Mouse (Mus musculus): ENCODE data around the gene Il17d. TPM values are rescaled to one million over a fixed set of nuclear protein-coding genes. Genes with fewer than 3 reads are reported as not detected.

Il17d gene
- polyA plus RNA-seq, 1 experiment from 2014 or later, result 1.2 TPM

Other genes with a start within 250 kb of the Il17d start
- gene Cryl1, start 126.2 kb upstream of the Il17d start, polyA plus RNA-seq (2015; fragmentation: Nextera tagmentation; extraction: Ambion mirVana), result 43.2 and 43.8 TPM in 2 replicates
- 9.9 and 11.0 TPM in 2 replicates for gene Ift88, start 100.7 kb upstream of the Il17d start, polyA plus RNA-seq (2015; fragmentation: Nextera tagmentation; extraction: Ambion mirVana)
- 100 and 117 TPM in 2 replicates for gene Eef1akmt1, start 46.8 kb downstream of the Il17d start, polyA plus RNA-seq (2015; fragmentation: Nextera tagmentation; extraction: Ambion mirVana)
- 14.0 and 19.6 TPM in 2 replicates for gene Xpo4, start 140.7 kb downstream of the Il17d start, polyA plus RNA-seq (2015; fragmentation: Nextera tagmentation; extraction: Ambion mirVana)
- not detected in 2 replicates for gene Gm49361, start 221.3 kb downstream of the Il17d start, polyA plus RNA-seq (2015; fragmentation: Nextera tagmentation; extraction: Ambion mirVana)
- gene Lats2, start 233.6 kb downstream of the Il17d start, polyA plus RNA-seq (2015; fragmentation: Nextera tagmentation; extraction: Ambion mirVana), result 4.7 and 4.9 TPM in 2 replicates